Mouse (Mus musculus): ENCODE results near the gene Cdhr5.

The Cdhr5 gene

DNA sequence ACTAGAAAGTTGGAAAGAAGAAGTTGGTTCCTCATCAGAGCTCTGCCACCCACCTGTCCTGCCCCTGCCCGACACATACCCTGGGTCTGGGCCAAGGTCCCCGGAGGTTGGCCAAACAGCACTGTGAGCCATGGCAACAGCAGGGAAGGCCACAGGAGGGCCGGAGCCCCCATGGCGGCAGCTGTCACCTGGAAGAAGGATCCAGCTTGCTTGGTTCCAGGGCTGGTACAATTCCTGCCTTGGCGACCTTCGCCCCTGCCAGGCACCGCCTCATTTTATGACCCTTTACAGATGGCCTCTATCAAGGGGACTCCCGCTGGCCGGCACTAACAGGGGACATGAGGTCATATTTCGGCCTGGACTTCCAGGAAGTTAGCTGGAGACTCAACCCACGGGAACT is at the start of gene Cdhr5:
Gene Cdhr5 (minus strand): TSS at position 241 of the 400 bp plus-strand sequence.
- no peak for DNase-seq (ENCODE audit: extremely low read depth, insufficient read length, low spot score)

GRCm38 (mm10) chr7:141324686-141325085 is 48.1 kb upstream of the Cdhr5 start:
- DNase-seq (ENCODE audit: extremely low read depth, insufficient read length, low spot score) = no peak

DNA sequence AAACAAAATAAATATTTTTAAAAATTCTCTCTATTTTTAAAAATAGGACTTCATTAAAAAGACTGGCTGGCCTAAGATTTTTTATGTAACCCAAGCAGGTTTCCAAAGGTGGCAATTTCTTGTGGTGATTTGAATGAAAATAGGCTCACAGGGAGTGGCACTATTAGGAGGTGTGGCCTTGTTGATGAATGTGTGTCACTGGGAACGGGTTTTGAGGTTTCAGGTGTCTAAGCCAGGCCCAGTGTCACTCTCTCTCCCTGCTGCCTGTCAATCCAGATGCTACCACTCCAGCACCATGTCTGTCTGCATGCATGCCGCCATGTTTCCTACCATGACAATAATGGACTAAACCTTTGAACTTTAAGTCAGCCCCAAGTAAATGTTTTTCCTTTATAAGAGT is 42.9 kb upstream of the Cdhr5 start:
- DNase-seq (ENCODE audit: extremely low read depth, insufficient read length, low spot score) = no peak

- DNase-seq (ENCODE audit: extremely low read depth, insufficient read length, low spot score) = no peak
These were observed 41.1 kb upstream of the Cdhr5 start for GRCm38 (mm10) chr7:141317619-141318132.

DNA sequence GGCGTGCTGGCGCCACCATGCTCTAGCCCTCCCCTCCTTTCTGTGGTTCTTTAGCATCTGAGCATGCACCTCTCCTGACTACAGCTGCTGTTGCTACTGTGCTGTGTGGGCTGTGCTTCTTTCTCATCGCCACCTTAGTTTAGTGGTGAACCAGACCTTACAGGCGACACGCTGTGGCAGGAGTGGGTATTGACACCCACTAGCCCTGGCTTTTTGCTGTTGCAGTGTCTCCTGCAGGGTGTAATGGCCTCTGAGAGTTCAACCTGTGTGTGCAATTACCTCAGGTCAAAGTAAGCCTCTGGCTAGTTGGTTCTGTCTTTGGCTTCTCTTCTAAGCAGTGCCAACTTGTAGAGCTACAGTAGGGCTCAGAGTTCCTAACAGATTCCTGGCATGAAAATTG is 39.4 kb upstream of the Cdhr5 start:
- no peak for DNase-seq (ENCODE audit: extremely low read depth, insufficient read length, low spot score)

- DNase-seq (ENCODE audit: extremely low read depth, insufficient read length, low spot score) = no peak
These were observed 38.5 kb upstream of the Cdhr5 start for GRCm38 (mm10) chr7:141315076-141315475.

DNA sequence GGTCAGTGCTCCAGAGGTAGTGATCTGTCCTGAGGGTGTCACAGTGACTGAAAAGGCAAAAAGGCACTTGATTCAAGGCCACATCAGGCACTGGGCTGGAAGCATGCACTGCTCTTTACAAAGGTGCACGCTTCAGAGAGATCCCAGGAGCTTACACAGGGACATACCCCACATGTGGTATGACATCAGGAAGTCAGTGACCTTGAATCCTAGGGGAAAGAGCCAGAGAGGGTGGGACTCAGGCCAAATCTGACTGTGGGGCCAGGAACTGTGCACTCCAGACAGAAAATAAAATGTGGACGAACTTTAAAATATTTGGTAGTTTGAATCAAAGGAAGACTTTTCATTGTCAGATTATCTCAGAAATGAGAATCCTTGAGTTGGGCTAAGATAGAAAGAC is 37.8 kb upstream of the Cdhr5 start:
- DNase-seq (ENCODE audit: extremely low read depth, insufficient read length, low spot score) = no peak

GRCm38 (mm10) chr7:141304537-141304936 is 28.0 kb upstream of the Cdhr5 start:
- no peak for DNase-seq (ENCODE audit: extremely low read depth, insufficient read length, low spot score)

GRCm38 (mm10) chr7:141302702-141303268 is 26.2 kb upstream of the Cdhr5 start:
- DNase-seq (ENCODE audit: extremely low read depth, insufficient read length, low spot score) = no peak

- DNase-seq (ENCODE audit: extremely low read depth, insufficient read length, low spot score) = no peak
These were observed 24.8 kb upstream of the Cdhr5 start for GRCm38 (mm10) chr7:141301386-141301785.

DNA sequence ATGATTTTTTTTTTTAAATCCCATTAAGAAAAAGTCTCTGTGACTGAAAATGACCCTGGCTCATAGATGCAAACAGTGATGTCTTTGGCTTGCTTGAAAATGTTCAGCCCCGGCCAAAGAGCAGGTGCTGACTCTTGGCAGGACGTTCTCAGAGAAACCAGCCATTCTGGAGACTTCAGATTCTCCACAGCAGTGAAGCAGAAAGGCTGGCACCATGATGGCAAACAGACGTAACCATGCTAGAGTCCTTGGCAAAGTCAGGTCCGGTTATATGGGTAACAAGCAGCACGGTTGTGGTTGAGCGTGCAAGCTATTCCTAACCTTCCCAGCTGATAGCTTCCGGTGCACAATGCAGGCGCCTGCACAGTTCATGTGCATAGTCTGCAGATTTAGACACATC is 22.6 kb upstream of the Cdhr5 start:
- no peak for DNase-seq (ENCODE audit: extremely low read depth, insufficient read length, low spot score)

DNA sequence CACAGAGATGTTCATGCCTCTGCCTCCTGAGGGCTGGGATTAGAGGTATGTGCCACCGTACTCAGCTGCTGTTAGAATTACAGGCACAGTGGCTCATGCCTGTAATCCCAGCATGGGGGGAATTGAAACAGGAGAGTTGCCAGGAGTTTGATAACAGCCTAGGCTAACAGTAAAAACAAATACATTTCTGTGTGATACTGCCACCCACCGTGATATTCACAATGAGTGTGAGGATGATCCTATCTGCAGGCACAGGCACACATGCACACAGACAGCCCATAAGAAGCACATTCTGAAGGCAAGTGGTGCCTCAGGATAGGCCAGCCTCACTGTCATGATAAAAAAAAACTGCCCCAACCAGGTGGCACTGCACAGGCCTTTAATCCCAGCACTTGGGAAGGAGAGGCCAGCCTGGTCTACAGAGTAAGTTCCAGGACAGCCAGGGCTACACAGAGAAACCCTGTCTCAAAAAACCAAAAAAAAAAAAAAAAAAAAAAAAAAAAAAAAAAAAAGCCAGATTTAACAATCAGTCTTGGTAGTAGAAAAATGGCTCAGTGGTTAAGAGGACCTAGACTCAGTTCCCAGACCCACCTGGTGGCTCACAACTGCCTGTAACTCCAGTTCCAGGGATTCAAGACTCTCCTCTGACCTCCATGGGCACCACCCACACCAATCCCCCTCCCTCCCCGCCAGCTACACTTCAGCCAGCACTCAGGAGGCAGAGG is 21.5 kb upstream of the Cdhr5 start:
- DNase-seq (ENCODE audit: extremely low read depth, insufficient read length, low spot score) = no peak

DNA sequence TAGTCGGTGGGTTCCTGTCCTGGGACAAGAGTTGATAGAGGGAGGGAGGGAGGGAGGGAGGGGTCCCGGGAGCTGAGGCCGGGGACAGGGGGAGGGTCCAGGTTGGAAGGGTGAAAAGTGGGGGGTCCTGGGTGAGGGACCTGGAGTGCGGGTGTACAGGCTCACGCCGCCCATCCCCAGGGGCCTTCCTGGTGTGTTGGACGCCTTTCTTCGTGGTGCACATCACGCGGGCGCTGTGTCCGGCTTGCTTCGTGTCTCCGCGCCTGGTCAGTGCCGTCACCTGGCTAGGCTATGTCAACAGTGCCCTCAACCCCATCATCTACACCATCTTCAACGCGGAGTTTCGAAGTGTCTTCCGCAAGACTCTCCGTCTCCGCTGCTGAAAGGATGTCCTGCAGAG is 17.9 kb upstream of the Cdhr5 start:
- no peak for DNase-seq (ENCODE audit: extremely low read depth, insufficient read length, low spot score)

DNA sequence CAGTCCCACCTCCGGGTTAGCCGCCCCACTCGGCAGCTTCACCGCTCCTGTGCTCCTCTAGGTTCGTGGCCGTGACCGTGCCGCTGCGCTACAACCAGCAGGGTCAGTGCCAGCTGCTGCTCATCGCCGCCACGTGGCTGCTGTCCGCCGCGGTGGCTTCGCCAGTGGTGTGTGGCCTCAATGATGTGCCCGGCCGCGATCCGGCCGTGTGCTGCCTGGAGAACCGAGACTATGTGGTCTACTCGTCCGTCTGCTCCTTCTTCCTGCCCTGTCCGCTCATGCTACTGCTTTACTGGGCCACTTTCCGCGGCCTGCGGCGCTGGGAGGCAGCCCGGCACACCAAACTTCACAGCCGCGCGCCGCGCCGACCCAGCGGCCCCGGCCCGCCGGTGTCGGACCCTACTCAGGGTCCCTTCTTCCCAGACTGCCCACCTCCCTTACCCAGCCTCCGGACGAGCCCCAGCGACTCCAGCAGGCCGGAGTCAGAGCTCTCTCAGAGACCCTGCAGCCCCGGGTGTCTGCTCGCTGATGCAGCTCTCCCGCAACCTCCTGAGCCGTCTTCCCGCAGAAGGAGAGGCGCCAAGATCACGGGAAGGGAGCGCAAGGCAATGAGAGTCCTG is 17.4 kb upstream of the Cdhr5 start:
- DNase-seq (ENCODE audit: extremely low read depth, insufficient read length, low spot score) = no peak

GRCm38 (mm10) chr7:141292583-141293388 is 16.2 kb upstream of the Cdhr5 start:
- no peak for DNase-seq (ENCODE audit: extremely low read depth, insufficient read length, low spot score)

GRCm38 (mm10) chr7:141291921-141292582 is 15.5 kb upstream of the Cdhr5 start, which contains the start of gene Drd4:
Gene Drd4 (plus strand): TSS chr7:141292006.
- DNase-seq (ENCODE audit: extremely low read depth, insufficient read length, low spot score) = no peak

DNA sequence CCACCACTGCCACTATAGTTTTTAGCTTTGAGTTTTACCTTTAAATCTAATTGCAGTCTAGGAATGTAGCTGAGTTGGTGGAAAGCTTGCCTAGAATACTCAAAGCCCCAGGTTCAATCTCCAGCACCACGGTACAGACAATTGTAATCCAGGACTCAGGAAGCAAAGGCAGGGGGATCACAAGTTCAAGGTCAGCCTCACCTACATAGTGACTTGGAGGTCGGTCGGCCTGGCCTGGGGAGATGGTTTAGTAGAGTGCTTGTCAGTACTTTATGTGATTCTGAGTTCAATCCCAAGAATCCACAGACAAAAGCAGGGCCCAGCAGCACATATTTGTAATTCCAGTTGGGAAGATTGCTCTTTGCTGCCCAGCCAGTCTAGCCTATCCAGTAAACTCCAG is 11.5 kb upstream of the Cdhr5 start:
- DNase-seq (ENCODE audit: extremely low read depth, insufficient read length, low spot score) = no peak

GRCm38 (mm10) chr7:141282756-141283155 is 6.2 kb upstream of the Cdhr5 start:
- no peak for DNase-seq (ENCODE audit: extremely low read depth, insufficient read length, low spot score)

- DNase-seq (ENCODE audit: extremely low read depth, insufficient read length, low spot score) = no peak
These were observed 4.9 kb upstream of the Cdhr5 start for GRCm38 (mm10) chr7:141281442-141281841.

DNA sequence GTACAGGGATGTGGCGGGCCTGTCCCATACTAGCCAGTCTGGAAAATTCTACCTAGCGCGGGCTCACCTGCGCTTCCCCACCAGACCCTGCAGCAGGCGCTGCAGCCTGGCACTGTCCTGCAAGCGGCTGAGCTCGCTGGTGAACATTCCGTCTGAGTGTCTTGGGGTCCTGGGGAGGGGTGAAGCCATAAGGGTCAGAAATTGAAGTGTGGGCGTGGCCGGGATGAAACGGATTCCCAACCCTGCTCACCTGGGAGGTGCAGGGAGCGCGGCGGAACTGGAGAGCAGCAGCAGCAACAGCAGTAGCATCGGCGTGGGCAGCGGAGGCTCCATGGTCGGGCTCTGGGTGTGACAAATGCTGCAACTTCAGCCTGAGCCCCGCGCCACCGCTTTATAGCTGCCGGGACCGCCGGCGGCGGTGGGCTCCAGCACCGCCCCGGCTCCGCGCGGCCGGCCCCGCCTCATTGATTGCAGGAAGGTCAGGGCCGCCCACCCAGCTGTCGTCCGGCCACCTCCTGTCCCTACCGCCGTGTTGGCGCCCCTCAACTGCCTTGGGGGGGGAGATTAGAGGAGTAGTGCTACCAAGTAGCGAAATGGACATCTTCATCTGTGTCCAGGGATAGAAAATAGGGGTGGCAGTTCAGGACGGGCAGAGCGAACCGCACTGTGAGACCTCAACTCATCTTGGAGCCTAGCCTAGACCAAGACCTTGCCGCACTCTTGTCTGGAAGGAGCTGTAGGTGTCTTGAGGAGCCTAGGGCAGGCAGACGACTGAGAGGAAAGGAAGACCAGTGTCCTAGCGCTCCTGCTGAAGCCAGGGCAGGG is 2.4 kb upstream of the Cdhr5 start, which contains the start of gene Sct:
Gene Sct (minus strand): TSS at position 368 of the 825 bp plus-strand sequence.
- DNase-seq (ENCODE audit: extremely low read depth, insufficient read length, low spot score) = no peak

All from 3134 (cell line).